Mouse (Mus musculus): ENCODE data around the gene Flt1. TPM values are rescaled to one million over a fixed set of nuclear protein-coding genes. Genes with fewer than 3 reads are reported as not detected.

Gene Flt1
- polyA plus RNA-seq (2014; fragmentation: Nextera tagmentation; extraction: Ambion mirVana): 11.2 and 15.1 TPM in 2 replicates

- peak within 1 kb of the TSS; percentile 76 for H3K4me2 ChIP-seq (ENCODE audit: low read length)
- peak within 1 kb of the TSS; percentile 40 for H3K9ac ChIP-seq (ENCODE audit: low read length)
- ATAC-seq (replicated peaks; ENCODE audit: low FRiP score, low TSS enrichment, low read depth) (peak; percentile 68), DNase-seq (ENCODE audit: low spot score) (peak; percentile 70)
- no peaks in the 10 kb centered on the region for H3K9me3 ChIP-seq (ENCODE audit: control insufficient read depth, low read length)
- no peaks in the 10 kb centered on the region for H3K36me3 ChIP-seq (ENCODE audit: control insufficient read depth, insufficient read depth, low read length)
- WGBS: under 1% methylated on average over 82 of the region's 82 CpGs
- H3K27me3 ChIP-seq (replicated peaks; ENCODE audit: control insufficient read depth, insufficient read depth, low read length): peaks cover 85% of the 10 kb centered on the region
- peak within 1 kb of the TSS; percentile 42 for H3K4me3 ChIP-seq (ENCODE audit: low read depth, low read length)
- H3K4me1 ChIP-seq (replicated peaks; ENCODE audit: control insufficient read depth, insufficient read depth, low read length): peaks cover 10% of the 10 kb centered on the region; the same call in 1 of the 2 replicates
- 0 out of 2 replicates have a peak within 1 kb of the TSS, but pooled peaks have one; percentile 16 for H3K27ac ChIP-seq (ENCODE audit: low read depth)
These were observed at the start of gene Flt1 for GRCm38 (mm10) chr5:147725831-147726700. Gene Flt1, minus strand, starts transcription at chr5:147726011.

- Histone ChIP-seq H3K27ac (ENCODE audit: low read depth) (no peak overlapping the region), H3K9ac (ENCODE audit: low read length) (no peak overlapping the region), H3K36me3 (ENCODE audit: control insufficient read depth, insufficient read depth, low read length) (no peaks in the 10 kb centered on the region), H3K4me1 (replicated peaks; ENCODE audit: control insufficient read depth, insufficient read depth, low read length) (peaks cover 5% of the 10 kb centered on the region; the same call in 1 of the 2 replicates), H3K4me3 (ENCODE audit: low read depth, low read length) (no peak overlapping the region), H3K27me3 (replicated peaks; ENCODE audit: control insufficient read depth, insufficient read depth, low read length) (no peaks in the 10 kb centered on the region), H3K4me2 (ENCODE audit: low read length) (no peak overlapping the region), H3K9me3 (ENCODE audit: control insufficient read depth, low read length) (no peaks in the 10 kb centered on the region)
- no peak for ATAC-seq (replicated peaks; ENCODE audit: low FRiP score, low TSS enrichment, low read depth)
- WGBS: 74% methylated on average over 7 of the region's 7 CpGs
- no peak for DNase-seq (ENCODE audit: low spot score)
These were observed 49.4 kb upstream of the Flt1 start for GRCm38 (mm10) chr5:147775222-147775621.

GRCm38 (mm10) chr5:147769918-147770317, 44.1 kb upstream of the Flt1 start:
- H3K27ac ChIP-seq (ENCODE audit: low read depth): no peak overlapping the region
- 56% methylated on average over 6 of the region's 6 CpGs for WGBS
- H3K4me1 ChIP-seq (replicated peaks; ENCODE audit: control insufficient read depth, insufficient read depth, low read length): no peaks in the 10 kb centered on the region
- H3K27me3 ChIP-seq (replicated peaks; ENCODE audit: control insufficient read depth, insufficient read depth, low read length): no peaks in the 10 kb centered on the region
- H3K9ac ChIP-seq (ENCODE audit: low read length): no peak overlapping the region
- DNase-seq (ENCODE audit: low spot score): no peak
- H3K4me2 ChIP-seq (ENCODE audit: low read length): no peak overlapping the region
- H3K4me3 ChIP-seq (ENCODE audit: low read depth, low read length): no peak overlapping the region
- no peaks in the 10 kb centered on the region for H3K9me3 ChIP-seq (ENCODE audit: control insufficient read depth, low read length)
- ATAC-seq (replicated peaks; ENCODE audit: low FRiP score, low TSS enrichment, low read depth): no peak
- no peaks in the 10 kb centered on the region for H3K36me3 ChIP-seq (ENCODE audit: control insufficient read depth, insufficient read depth, low read length)

GRCm38 (mm10) chr5:147764061-147764460, 38.2 kb upstream of the Flt1 start:
- Histone ChIP-seq H3K36me3 (ENCODE audit: control insufficient read depth, insufficient read depth, low read length) (no peaks in the 10 kb centered on the region), H3K9ac (ENCODE audit: low read length) (no peak overlapping the region), H3K4me2 (ENCODE audit: low read length) (no peak overlapping the region), H3K27ac (ENCODE audit: low read depth) (no peak overlapping the region), H3K4me1 (replicated peaks; ENCODE audit: control insufficient read depth, insufficient read depth, low read length) (peaks cover 2% of the 10 kb centered on the region; the same call in 1 of the 2 replicates), H3K27me3 (replicated peaks; ENCODE audit: control insufficient read depth, insufficient read depth, low read length) (no peaks in the 10 kb centered on the region), H3K9me3 (ENCODE audit: control insufficient read depth, low read length) (no peaks in the 10 kb centered on the region), H3K4me3 (ENCODE audit: low read depth, low read length) (no peak overlapping the region)
- WGBS: 89% methylated on average over 4 of the region's 4 CpGs
- DNase-seq (ENCODE audit: low spot score) (no peak), ATAC-seq (replicated peaks; ENCODE audit: low FRiP score, low TSS enrichment, low read depth) (no peak)

GRCm38 (mm10) chr5:147761984-147762383, 36.2 kb upstream of the Flt1 start:
- Histone ChIP-seq H3K36me3 (ENCODE audit: control insufficient read depth, insufficient read depth, low read length) (no peaks in the 10 kb centered on the region), H3K27me3 (replicated peaks; ENCODE audit: control insufficient read depth, insufficient read depth, low read length) (no peaks in the 10 kb centered on the region), H3K9ac (ENCODE audit: low read length) (no peak overlapping the region), H3K4me3 (ENCODE audit: low read depth, low read length) (no peak overlapping the region), H3K4me2 (ENCODE audit: low read length) (no peak overlapping the region), H3K27ac (ENCODE audit: low read depth) (no peak overlapping the region), H3K9me3 (ENCODE audit: control insufficient read depth, low read length) (no peaks in the 10 kb centered on the region), H3K4me1 (replicated peaks; ENCODE audit: control insufficient read depth, insufficient read depth, low read length) (peaks cover 7% of the 10 kb centered on the region; the same call in 1 of the 2 replicates)
- DNase-seq (ENCODE audit: low spot score): no peak
- WGBS: 14% methylated on average over 8 of the region's 8 CpGs
- ATAC-seq (replicated peaks; ENCODE audit: low FRiP score, low TSS enrichment, low read depth): no peak

- DNase-seq (ENCODE audit: low spot score) (no peak), ATAC-seq (replicated peaks; ENCODE audit: low FRiP score, low TSS enrichment, low read depth) (no peak)
- Histone ChIP-seq H3K27ac (ENCODE audit: low read depth) (no peak overlapping the region), H3K4me3 (ENCODE audit: low read depth, low read length) (no peak overlapping the region), H3K9me3 (ENCODE audit: control insufficient read depth, low read length) (no peaks in the 10 kb centered on the region), H3K27me3 (replicated peaks; ENCODE audit: control insufficient read depth, insufficient read depth, low read length) (no peaks in the 10 kb centered on the region), H3K9ac (ENCODE audit: low read length) (no peak overlapping the region), H3K4me1 (replicated peaks; ENCODE audit: control insufficient read depth, insufficient read depth, low read length) (peaks cover 7% of the 10 kb centered on the region; the same call in 1 of the 2 replicates), H3K4me2 (ENCODE audit: low read length) (no peak overlapping the region), H3K36me3 (ENCODE audit: control insufficient read depth, insufficient read depth, low read length) (no peaks in the 10 kb centered on the region)
- WGBS: 10% methylated on average over 9 of the region's 9 CpGs
These were observed 35.5 kb upstream of the Flt1 start for GRCm38 (mm10) chr5:147761275-147761674.

- no peaks in the 10 kb centered on the region for H3K36me3 ChIP-seq (ENCODE audit: control insufficient read depth, insufficient read depth, low read length)
- no peak overlapping the region for H3K27ac ChIP-seq (ENCODE audit: low read depth)
- 0 out of 2 replicates have a peak overlapping the region, but pooled peaks have one; percentile 10 for H3K4me3 ChIP-seq (ENCODE audit: low read depth, low read length)
- H3K4me2 ChIP-seq (ENCODE audit: low read length): peak overlapping the region; percentile 41
- DNase-seq (ENCODE audit: low spot score) (no peak), ATAC-seq (replicated peaks; ENCODE audit: low FRiP score, low TSS enrichment, low read depth) (no peak)
- H3K9me3 ChIP-seq (ENCODE audit: control insufficient read depth, low read length): no peaks in the 10 kb centered on the region
- no peak overlapping the region for H3K9ac ChIP-seq (ENCODE audit: low read length)
- H3K4me1 ChIP-seq (replicated peaks; ENCODE audit: control insufficient read depth, insufficient read depth, low read length): peaks cover 7% of the 10 kb centered on the region; the same call in 1 of the 2 replicates
- WGBS: 55% methylated on average over 9 of the region's 9 CpGs
- no peaks in the 10 kb centered on the region for H3K27me3 ChIP-seq (replicated peaks; ENCODE audit: control insufficient read depth, insufficient read depth, low read length)
These were observed 33.0 kb upstream of the Flt1 start for GRCm38 (mm10) chr5:147758640-147759319.

- Histone ChIP-seq H3K9me3 (ENCODE audit: control insufficient read depth, low read length) (no peaks in the 10 kb centered on the region), H3K27ac (ENCODE audit: low read depth) (no peak overlapping the region), H3K27me3 (replicated peaks; ENCODE audit: control insufficient read depth, insufficient read depth, low read length) (peaks cover under 1% of the 10 kb centered on the region; the same call in 1 of the 2 replicates), H3K4me3 (ENCODE audit: low read depth, low read length) (0 out of 2 replicates have a peak overlapping the region, but pooled peaks have one; percentile 10), H3K4me2 (ENCODE audit: low read length) (peak overlapping the region; percentile 41), H3K9ac (ENCODE audit: low read length) (no peak overlapping the region), H3K36me3 (ENCODE audit: control insufficient read depth, insufficient read depth, low read length) (no peaks in the 10 kb centered on the region), H3K4me1 (replicated peaks; ENCODE audit: control insufficient read depth, insufficient read depth, low read length) (peaks cover 10% of the 10 kb centered on the region)
- DNase-seq (ENCODE audit: low spot score) (peak; percentile 65), ATAC-seq (replicated peaks; ENCODE audit: low FRiP score, low TSS enrichment, low read depth) (peak; percentile 40)
- 46% methylated on average over 12 of the region's 12 CpGs for WGBS
These were observed 32.2 kb upstream of the Flt1 start for GRCm38 (mm10) chr5:147757832-147758587.
